Mouse (Mus musculus) liver, embryonic 14.5 days (tissue): ENCODE measurements at regions not wholly inside any gene's neighbourhood (a gene's known extent, or its start where the extent isn't known, plus 50 kb on each side); places are given as distances from the start of the nearest gene placed in this dataset.

Experiments used
- ATAC-seq: fragments of 200-750 bp; cut with Nextera tagmentation; 2 replicates; pipeline ENCODE4 v1.8.0; 2017; ENCODE audit warnings: moderate number of reproducible peaks, mild to moderate bottlenecking, moderate library complexity; ENCODE audit not compliant: insufficient read depth
- DNase-seq, 3 experiments: peaks; one replicate each; pipeline ENCODE4 v3.0.0-alpha.2; 2012 to 2013; ENCODE audit warnings: low read depth in 3 of 3, low spot score in 3 of 3
- H3K27ac ChIP-seq: fragments of 300-500 bp; sonication (generic); 2 replicates; pipeline ENCODE4 v1.5.1; 2014; ENCODE audit warnings: moderate library complexity, mild to moderate bottlenecking, control low read depth, inconsistent platforms
- H3K27me3 ChIP-seq: fragments of 300-500 bp; sonication (generic); 2 replicates; pipeline ENCODE4 v1.6.1; 2014; ENCODE audit warnings: mild to moderate bottlenecking, low read length, moderate library complexity; ENCODE audit not compliant: control insufficient read depth, insufficient read depth
- H3K36me3 ChIP-seq: fragments of 300-500 bp; sonication (generic); replicated peaks from 2 replicates; pipeline ENCODE4 v1.6.1; 2014; ENCODE audit warnings: low read depth; ENCODE audit not compliant: control insufficient read depth, insufficient read depth
- H3K4me1 ChIP-seq, 2 experiments: fragments of 200-500 bp in 1 of 2; fragments of 300-500 bp in 1 of 2; sonication (generic) in 1 of 2; replicated peaks; 2 replicates each; pipeline ENCODE4 v1.6.1; 2012 to 2014; ENCODE audit warnings: antibody characterized with exemption in 1 of 2, inconsistent platforms in 1 of 2, low read length in 1 of 2; ENCODE audit not compliant: control insufficient read depth in 2 of 2, insufficient read depth in 2 of 2
- H3K4me2 ChIP-seq: fragments of 300-500 bp; sonication (generic); 2 replicates; pipeline ENCODE4 v1.6.1; 2014; ENCODE audit warnings: low read depth, mild to moderate bottlenecking, control low read depth, moderate library complexity
- H3K4me3 ChIP-seq, 2 experiments: fragments of 200-500 bp in 1 of 2; fragments of 300-500 bp in 1 of 2; sonication (generic) in 1 of 2; 2 replicates each; pipeline ENCODE4 v1.5.1; 2012 to 2014; ENCODE audit warnings: low read depth in 2 of 2, low read length in 2 of 2, mild to moderate bottlenecking in 2 of 2, control low read depth in 1 of 2, inconsistent platforms in 1 of 2, moderate library complexity in 1 of 2; ENCODE audit not compliant: insufficient read depth in 1 of 2
- H3K9ac ChIP-seq: fragments of 300-500 bp; sonication (generic); replicated peaks from 2 replicates; pipeline ENCODE4 v1.6.1; 2014; ENCODE audit warnings: mild to moderate bottlenecking, control low read depth, moderate library complexity
- H3K9me3 ChIP-seq: fragments of 300-500 bp; sonication (generic); 2 replicates; pipeline ENCODE4 v1.6.1; 2016; ENCODE audit warnings: low read length, mixed read lengths; ENCODE audit not compliant: control insufficient read depth
- CTCF ChIP-seq: IDR thresholded peaks from 2 replicates; pipeline ENCODE4 v1.5.1; 2016; ENCODE audit warnings: antibody characterized with exemption, low read depth, control low read depth
- EP300 ChIP-seq: IDR thresholded peaks from 2 replicates; pipeline ENCODE4 v1.6.1; 2016; ENCODE audit warnings: antibody characterized with exemption, low read depth
- WGBS: fragments of 180-500 bp; shearing (Covaris S2); extraction: QIAGEN DNeasy Blood & Tissue Kit; methylation state at CpG from one replicate; pipeline ENCODE4 v1.1.7; 2014; ENCODE audit not compliant: insufficient replicate concordance; 5-methylcytosine and 5-hydroxymethylcytosine counted together

DNA sequence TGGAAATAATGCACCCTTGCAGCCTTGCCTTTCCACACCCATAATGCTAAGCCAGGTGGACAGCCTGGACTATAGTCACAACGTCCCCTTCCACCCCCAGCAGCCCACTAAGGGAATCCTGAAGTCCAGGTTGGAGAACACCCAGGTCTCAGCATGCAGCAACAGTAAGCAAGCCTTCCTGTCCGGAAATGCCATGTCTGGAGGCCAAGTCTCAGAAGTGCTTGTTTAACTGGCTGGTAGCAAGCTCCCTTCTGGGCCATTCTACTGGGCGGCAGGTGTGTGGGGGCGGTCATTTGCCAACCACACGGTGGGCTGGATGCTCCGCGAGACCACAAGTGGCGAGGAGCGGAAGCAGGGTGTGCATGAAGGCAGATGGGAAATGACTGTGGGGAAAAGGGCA, 137.3 kb upstream of the 1700016C15Rik start:
- Histone ChIP-seq H3K9me3 (no peaks in the 10 kb centered on the region), H3K9ac (no peak overlapping the region), H3K27me3 (no peaks in the 10 kb centered on the region), H3K36me3 (no peaks in the 10 kb centered on the region), H3K4me1 (no peaks in the 10 kb centered on the region), H3K4me3 (no peak overlapping the region), H3K4me2 (no peak overlapping the region), H3K27ac (no peak overlapping the region)
- ATAC-seq (no peak), DNase-seq (no peak)
- WGBS = 71% methylated on average over 9 of the region's 9 CpGs
- TF ChIP-seq EP300 (no peak), CTCF (no peak)

DNA sequence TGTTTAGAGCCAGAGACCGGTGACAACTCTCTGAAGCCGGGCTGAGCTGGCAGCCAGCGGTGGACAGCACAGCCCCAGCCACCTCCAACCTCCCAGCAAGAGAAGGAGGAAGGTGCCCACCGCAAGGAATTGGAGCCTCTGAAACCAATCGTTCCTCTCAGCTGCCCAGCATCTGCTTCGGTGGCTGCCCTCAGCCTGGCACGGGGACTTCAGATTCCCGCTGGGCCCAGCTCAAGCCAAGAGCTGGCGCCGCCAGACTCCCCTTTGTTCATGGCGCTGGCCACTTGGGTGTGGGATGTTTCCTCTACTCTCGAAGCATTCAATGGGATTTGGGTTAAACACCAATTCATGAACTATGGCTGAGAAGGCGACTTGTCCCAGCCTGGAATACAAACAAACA, 135.3 kb upstream of the 1700016C15Rik start:
- ATAC-seq = no peak
- WGBS = 75% methylated on average over 13 of the region's 13 CpGs

DNA sequence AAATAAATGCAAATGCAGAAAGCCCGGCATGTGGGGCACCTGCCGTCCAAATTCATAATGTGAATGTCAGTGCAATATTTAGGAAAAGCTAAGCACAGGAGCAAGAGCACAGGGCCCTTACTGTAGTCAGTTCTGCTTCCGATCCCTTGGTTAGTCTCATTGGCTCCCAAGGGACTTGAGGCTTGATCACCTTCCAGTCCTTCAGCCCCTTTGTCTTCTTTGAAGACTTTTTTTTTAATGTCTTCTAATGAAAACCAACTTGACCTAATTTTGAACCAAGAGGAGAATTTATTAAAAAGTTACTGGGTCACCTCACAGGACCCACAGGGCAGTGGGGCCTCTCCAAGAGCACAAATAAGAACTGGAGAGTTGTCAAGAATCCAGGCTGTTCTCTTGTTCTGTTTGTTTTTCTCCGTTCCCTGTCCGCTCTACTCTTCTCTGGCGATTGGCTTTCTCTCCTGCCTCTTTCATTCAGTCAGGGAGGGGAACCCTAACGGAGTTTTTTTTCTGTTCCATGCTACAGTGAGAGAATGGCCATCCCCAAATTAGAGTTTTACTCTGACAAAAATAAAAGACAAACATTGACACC, 134.2 kb upstream of the 1700016C15Rik start:
- Histone ChIP-seq H3K4me3 (no peak overlapping the region), H3K4me1 (no peaks in the 10 kb centered on the region), H3K9ac (no peak overlapping the region), H3K9me3 (no peaks in the 10 kb centered on the region), H3K36me3 (no peaks in the 10 kb centered on the region), H3K4me2 (no peak overlapping the region), H3K27me3 (no peaks in the 10 kb centered on the region), H3K27ac (no peak overlapping the region)
- TF ChIP-seq CTCF (no peak), EP300 (no peak)
- 63% methylated on average over 7 of the region's 7 CpGs for WGBS
- ATAC-seq = no peak
- no peak for DNase-seq

More for the DNA sequence above, 135.3 kb upstream of the 1700016C15Rik start:
- no peak for TF ChIP-seq EP300
- TF ChIP-seq CTCF = no peak
- H3K4me3 ChIP-seq = no peak overlapping the region
- no peaks in the 10 kb centered on the region for H3K9me3 ChIP-seq
- no peaks in the 10 kb centered on the region for H3K36me3 ChIP-seq
- H3K27me3 ChIP-seq = no peaks in the 10 kb centered on the region
- no peak overlapping the region for H3K4me2 ChIP-seq
- H3K27ac ChIP-seq = no peak overlapping the region
- no peak for DNase-seq
- no peaks in the 10 kb centered on the region for H3K4me1 ChIP-seq
- no peak overlapping the region for H3K9ac ChIP-seq

DNA sequence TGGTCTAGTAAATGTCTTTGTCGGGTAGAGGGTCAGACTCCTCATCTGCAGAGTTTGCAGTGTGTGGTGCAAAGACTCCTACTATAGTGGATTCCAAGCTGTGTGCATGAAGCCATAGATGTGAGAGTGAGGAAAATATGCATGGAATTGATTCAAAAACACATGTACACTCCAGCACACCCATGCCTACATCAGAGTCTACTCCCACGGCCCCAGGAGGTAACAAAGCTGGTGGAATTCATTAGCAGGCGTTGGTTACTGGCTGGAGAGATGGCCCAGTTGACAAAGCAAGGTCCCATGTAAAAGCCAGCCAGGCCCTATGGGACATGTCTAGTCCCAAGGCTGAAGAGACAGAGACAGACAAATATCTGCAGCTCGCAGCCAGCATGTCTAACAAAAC, 132.6 kb upstream of the 1700016C15Rik start:
- WGBS = 66% methylated on average over 4 of the region's 4 CpGs
- no peak overlapping the region for H3K9ac ChIP-seq

DNA sequence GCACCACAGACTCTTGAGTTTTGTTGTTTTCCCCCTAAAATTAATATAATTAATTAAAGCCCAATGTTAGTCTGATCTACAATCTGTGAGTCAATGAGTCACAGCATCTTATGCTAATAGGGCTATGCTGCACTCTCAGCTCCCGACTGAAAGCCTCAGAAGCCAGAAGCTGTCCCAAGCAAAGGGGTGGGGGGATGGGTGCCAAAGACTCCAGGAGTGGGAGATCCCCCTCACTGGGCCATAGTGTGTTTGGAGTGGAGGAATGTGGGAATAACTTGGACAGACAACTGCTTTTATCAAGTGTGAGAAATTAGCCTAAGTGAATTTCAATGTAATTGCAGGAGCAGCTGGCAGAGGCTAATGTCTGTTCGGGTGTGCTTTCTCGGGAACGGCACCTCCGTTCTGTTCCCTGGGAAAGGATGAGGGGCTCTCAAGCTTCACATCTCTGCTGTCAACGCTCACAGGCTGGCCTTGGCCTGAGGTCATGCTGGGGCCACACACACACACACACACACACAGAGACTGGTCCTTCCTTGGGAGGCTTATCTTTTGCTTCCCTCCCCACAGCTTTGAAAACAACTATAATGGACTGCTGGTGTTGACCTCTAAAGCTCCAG, 124.2 kb upstream of the 1700016C15Rik start:
- Histone ChIP-seq H3K9ac (no peak overlapping the region), H3K4me3 (no peak overlapping the region), H3K27ac (no peak overlapping the region), H3K27me3 (no peaks in the 10 kb centered on the region), H3K4me1 (no peaks in the 10 kb centered on the region), H3K36me3 (no peaks in the 10 kb centered on the region), H3K9me3 (no peaks in the 10 kb centered on the region), H3K4me2 (no peak overlapping the region)
- TF ChIP-seq EP300 = no peak
- no peak for TF ChIP-seq CTCF
- WGBS = 52% methylated on average over 6 of the region's 6 CpGs
- DNase-seq = no peak
- ATAC-seq = no peak

More for the DNA sequence above, 132.6 kb upstream of the 1700016C15Rik start:
- Histone ChIP-seq H3K4me2 (no peak overlapping the region), H3K9me3 (no peaks in the 10 kb centered on the region), H3K4me3 (no peak overlapping the region), H3K36me3 (no peaks in the 10 kb centered on the region), H3K27ac (no peak overlapping the region), H3K4me1 (no peaks in the 10 kb centered on the region), H3K27me3 (no peaks in the 10 kb centered on the region)
- no peak for DNase-seq
- no peak for ATAC-seq
- TF ChIP-seq CTCF (no peak), EP300 (no peak)
